Mouse (Mus musculus): ENCODE data around the gene Wnt10b. TPM values are rescaled to one million over a fixed set of nuclear protein-coding genes. Genes with fewer than 3 reads are reported as not detected.

Wnt10b gene
- polyA plus RNA-seq, 1 experiment from 2014 or later: not detected

DNA sequence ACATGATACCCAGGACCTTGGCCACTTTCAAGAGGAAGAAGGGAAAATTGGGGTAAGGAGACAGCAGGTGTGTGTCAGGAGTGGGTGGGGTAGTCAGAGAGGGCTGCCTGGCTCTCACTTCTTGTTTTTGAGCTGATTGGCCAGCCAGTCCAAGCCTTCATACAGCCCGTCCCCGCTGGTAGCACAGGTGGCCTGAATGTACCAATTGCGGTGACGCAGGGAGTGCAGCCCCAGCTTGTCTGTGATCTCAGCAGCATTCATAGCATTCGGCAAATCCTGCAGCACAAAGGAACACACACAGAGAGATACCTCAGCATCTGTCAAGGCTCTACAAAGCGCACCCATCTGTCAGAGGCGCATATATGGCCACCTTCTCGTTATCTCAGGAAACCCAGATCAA, 37.7 kb downstream of the Wnt10b start:
- Histone ChIP-seq H3K27me3 (ENCODE audit: insufficient read depth, low read length) (no peaks in the 10 kb centered on the region), H3K4me3 (ENCODE audit: low read depth, low read length) (no peak overlapping the region), H3K4me1 (ENCODE audit: insufficient read depth) (no peaks in the 10 kb centered on the region), H3K9me3 (ENCODE audit: low read depth, low read length) (no peaks in the 10 kb centered on the region), H3K9ac (no peak overlapping the region), H3K36me3 (ENCODE audit: insufficient read depth) (peaks cover 64% of the 10 kb centered on the region), H3K4me2 (no peak overlapping the region), H3K27ac (ENCODE audit: low read depth) (no peak overlapping the region)
- no peak for TF ChIP-seq CTCF (IDR thresholded peaks at IDR 0.05; ENCODE audit: low read depth)
- DNase-seq: no peak
- WGBS: 86% methylated on average over 8 of the region's 8 CpGs
- ATAC-seq (ENCODE audit: insufficient read depth): no peak

DNA sequence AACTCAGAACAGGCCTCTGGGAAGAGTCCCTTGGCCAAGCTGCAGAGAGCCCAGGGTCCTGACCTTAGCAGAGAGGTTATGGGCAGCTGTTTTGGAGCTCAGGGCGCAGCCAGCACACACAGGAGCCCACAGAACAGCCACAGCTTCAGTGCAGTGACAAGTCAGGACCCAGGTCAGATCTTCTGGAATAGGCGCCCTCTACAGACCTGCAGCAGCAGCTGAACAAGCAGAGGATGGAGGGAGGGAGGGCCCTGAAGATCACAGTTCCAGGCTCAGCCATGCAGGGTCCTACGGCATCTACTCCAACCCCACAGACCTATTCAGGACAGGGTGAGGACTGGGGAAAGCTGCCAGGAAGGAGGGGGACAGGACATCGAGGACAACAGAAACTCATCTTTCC, 39.2 kb downstream of the Wnt10b start:
- no peak for ATAC-seq (ENCODE audit: insufficient read depth)
- DNase-seq: peak; percentile 30
- peaks cover 67% of the 10 kb centered on the region for H3K36me3 ChIP-seq (ENCODE audit: insufficient read depth)

DNA sequence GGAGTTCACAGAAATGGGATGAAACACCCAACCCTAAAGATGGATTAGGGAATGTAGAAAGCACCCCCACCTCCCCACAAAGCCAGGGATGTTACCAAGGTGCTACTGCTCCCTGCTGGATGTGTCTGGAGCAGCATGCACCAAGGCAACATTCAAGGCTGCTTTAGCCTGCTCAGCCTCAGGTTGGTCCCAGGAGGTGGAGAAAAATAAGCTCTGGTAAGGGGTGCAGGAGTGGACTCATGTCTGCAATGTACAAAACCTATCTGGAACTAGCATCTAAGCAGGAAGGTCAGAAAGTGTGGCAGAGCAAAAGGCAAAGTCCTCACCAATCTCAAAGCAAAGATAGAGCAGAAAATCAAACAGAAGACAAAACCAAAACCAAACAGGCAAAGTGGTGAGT, 40.1 kb downstream of the Wnt10b start:
- H3K4me3 ChIP-seq (ENCODE audit: low read depth, low read length): no peak overlapping the region
- H3K27ac ChIP-seq (ENCODE audit: low read depth): no peak overlapping the region
- no peaks in the 10 kb centered on the region for H3K27me3 ChIP-seq (ENCODE audit: insufficient read depth, low read length)
- TF ChIP-seq CTCF (IDR thresholded peaks at IDR 0.05; ENCODE audit: low read depth): peak; percentile 68
- peak; percentile 51 for DNase-seq
- H3K4me1 ChIP-seq (ENCODE audit: insufficient read depth): no peaks in the 10 kb centered on the region
- H3K36me3 ChIP-seq (ENCODE audit: insufficient read depth): peaks cover 67% of the 10 kb centered on the region
- H3K9me3 ChIP-seq (ENCODE audit: low read depth, low read length): no peaks in the 10 kb centered on the region
- no peak overlapping the region for H3K9ac ChIP-seq
- peak; percentile 53 for ATAC-seq (ENCODE audit: insufficient read depth)
- no peak overlapping the region for H3K4me2 ChIP-seq

More for the DNA sequence above, 39.2 kb downstream of the Wnt10b start:
- Histone ChIP-seq H3K4me1 (ENCODE audit: insufficient read depth) (no peaks in the 10 kb centered on the region), H3K9me3 (ENCODE audit: low read depth, low read length) (no peaks in the 10 kb centered on the region), H3K27me3 (ENCODE audit: insufficient read depth, low read length) (no peaks in the 10 kb centered on the region), H3K9ac (no peak overlapping the region), H3K4me2 (no peak overlapping the region), H3K27ac (ENCODE audit: low read depth) (peak overlapping the region; percentile 42; the same call in 1 of the 2 replicates), H3K4me3 (ENCODE audit: low read depth, low read length) (no peak overlapping the region)
- no peak for TF ChIP-seq CTCF (IDR thresholded peaks at IDR 0.05; ENCODE audit: low read depth)
- 55% methylated on average over 4 of the region's 4 CpGs for WGBS

DNA sequence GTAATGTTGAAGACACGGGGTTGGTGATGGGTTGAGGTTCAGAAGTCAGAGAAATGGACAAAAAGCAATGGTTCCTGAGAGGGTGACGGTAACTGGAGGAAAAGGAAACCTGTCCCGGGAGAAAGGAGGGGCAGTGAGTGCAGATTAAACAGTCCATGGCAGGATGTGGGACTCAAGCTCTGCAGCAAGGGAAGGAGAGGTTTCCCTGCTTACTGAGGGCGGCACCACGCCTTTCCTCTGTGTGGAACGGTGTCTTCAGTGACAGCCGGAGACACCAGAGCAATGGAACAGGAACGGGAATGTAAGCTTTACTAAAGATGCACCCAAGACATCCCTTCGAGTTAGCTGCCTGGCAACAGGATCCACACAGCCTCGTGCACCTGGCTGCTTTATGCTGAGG, 41.4 kb downstream of the Wnt10b start:
- Histone ChIP-seq H3K9me3 (ENCODE audit: low read depth, low read length) (no peaks in the 10 kb centered on the region), H3K36me3 (ENCODE audit: insufficient read depth) (peaks cover 56% of the 10 kb centered on the region)
- 72% methylated on average over 10 of the region's 10 CpGs for WGBS

DNA sequence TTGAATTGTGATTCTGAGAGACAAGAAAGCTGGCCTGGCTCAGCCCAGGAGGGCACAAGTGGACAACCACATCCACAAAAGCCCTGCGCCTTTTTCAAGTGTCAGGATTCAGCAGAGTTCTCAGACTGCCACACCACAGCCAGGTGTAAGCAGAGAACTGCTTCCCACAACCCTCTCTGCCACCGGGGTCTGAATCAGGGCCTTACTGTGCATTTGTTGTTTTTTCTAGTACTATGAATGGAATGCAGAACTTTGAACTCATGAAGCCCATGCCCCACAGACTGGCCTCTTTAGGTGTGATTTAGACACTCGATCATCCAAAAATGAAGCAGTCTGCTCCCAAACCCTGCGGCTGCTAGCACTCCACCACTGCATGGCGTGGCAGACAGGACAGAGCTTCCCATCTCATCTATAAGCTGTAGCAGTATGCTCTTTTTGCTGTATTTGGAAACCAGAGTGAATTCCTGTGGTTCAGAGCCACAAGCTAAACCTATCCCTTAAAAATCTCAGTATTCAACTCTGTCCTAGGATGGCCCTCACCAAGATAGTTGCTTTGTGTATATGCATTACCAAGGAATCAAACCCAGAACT, 43.9 kb downstream of the Wnt10b start:
- H3K4me2 ChIP-seq: no peak overlapping the region
- no peak for TF ChIP-seq CTCF (IDR thresholded peaks at IDR 0.05; ENCODE audit: low read depth)
- no peaks in the 10 kb centered on the region for H3K27me3 ChIP-seq (ENCODE audit: insufficient read depth, low read length)
- H3K9me3 ChIP-seq (ENCODE audit: low read depth, low read length): no peaks in the 10 kb centered on the region
- H3K4me1 ChIP-seq (ENCODE audit: insufficient read depth): no peaks in the 10 kb centered on the region
- no peak overlapping the region for H3K27ac ChIP-seq (ENCODE audit: low read depth)
- 60% methylated on average over 5 of the region's 5 CpGs for WGBS
- ATAC-seq (ENCODE audit: insufficient read depth): no peak
- H3K4me3 ChIP-seq (ENCODE audit: low read depth, low read length): no peak overlapping the region
- no peak overlapping the region for H3K9ac ChIP-seq
- H3K36me3 ChIP-seq (ENCODE audit: insufficient read depth): peaks cover 32% of the 10 kb centered on the region
- DNase-seq: no peak

More for the DNA sequence above, 41.4 kb downstream of the Wnt10b start:
- H3K4me3 ChIP-seq (ENCODE audit: low read depth, low read length): no peak overlapping the region
- H3K27ac ChIP-seq (ENCODE audit: low read depth): no peak overlapping the region
- no peak overlapping the region for H3K9ac ChIP-seq
- H3K4me1 ChIP-seq (ENCODE audit: insufficient read depth): no peaks in the 10 kb centered on the region
- no peak for TF ChIP-seq CTCF (IDR thresholded peaks at IDR 0.05; ENCODE audit: low read depth)
- ATAC-seq (ENCODE audit: insufficient read depth): no peak
- no peaks in the 10 kb centered on the region for H3K27me3 ChIP-seq (ENCODE audit: insufficient read depth, low read length)
- H3K4me2 ChIP-seq: no peak overlapping the region
- DNase-seq: no peak

DNA sequence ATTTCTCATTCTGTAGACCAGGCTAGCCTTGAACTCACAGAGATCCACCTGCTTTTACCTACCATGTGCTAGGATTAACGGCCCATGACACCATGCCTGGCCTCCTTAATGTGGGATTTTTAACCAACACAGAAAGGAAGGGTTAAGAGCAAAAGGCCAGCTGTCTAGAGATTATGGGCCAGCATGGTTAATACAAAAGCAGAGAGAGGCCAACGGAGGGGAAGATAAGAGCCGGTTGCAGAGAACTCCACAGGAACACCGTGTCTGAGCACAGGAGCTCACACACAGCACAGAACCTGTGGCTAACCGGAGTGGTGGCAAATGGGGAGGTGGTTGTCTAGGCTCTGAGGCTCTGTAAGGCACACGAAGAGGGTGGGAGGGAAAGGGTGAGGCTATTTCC, 44.6 kb downstream of the Wnt10b start:
- no peak for ATAC-seq (ENCODE audit: insufficient read depth)
- Histone ChIP-seq H3K4me1 (ENCODE audit: insufficient read depth) (peaks cover 1% of the 10 kb centered on the region; the same call in 1 of the 2 replicates), H3K9ac (no peak overlapping the region), H3K27me3 (ENCODE audit: insufficient read depth, low read length) (no peaks in the 10 kb centered on the region), H3K4me2 (no peak overlapping the region), H3K36me3 (ENCODE audit: insufficient read depth) (peaks cover 25% of the 10 kb centered on the region), H3K4me3 (ENCODE audit: low read depth, low read length) (no peak overlapping the region), H3K27ac (ENCODE audit: low read depth) (no peak overlapping the region), H3K9me3 (ENCODE audit: low read depth, low read length) (no peaks in the 10 kb centered on the region)
- 47% methylated on average over 6 of the region's 6 CpGs for WGBS
- no peak for DNase-seq
- TF ChIP-seq CTCF (IDR thresholded peaks at IDR 0.05; ENCODE audit: low read depth): no peak

DNA sequence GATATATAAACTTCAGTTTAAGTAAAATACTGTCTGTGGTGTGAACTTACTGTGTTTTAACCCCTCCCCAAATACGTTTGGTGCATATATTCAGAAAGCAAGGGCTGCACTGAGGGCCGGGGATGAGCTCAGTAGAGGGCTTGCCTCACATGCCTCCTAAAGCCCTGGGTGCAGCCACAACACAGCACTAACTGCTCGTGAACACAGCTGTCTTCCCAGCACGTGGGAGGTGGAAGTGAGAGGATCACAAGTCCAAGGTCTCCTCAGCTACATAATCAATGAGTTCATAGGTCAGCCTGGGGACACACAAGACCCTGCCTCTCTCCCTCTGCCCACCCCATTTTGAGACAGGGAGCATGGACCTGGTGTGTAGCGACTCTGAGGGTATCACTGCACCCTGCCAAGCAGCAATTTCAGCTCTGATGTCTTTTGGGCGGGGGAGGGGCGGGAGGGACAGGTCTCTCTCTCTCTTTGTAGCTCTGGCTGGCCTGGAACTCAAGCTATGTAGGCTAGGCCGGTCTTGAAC, 45.9 kb downstream of the Wnt10b start:
- TF ChIP-seq CTCF (IDR thresholded peaks at IDR 0.05; ENCODE audit: low read depth): no peak
- no peak for DNase-seq
- Histone ChIP-seq H3K4me2 (no peak overlapping the region), H3K4me1 (ENCODE audit: insufficient read depth) (peaks cover 7% of the 10 kb centered on the region; the same call in 1 of the 2 replicates), H3K27me3 (ENCODE audit: insufficient read depth, low read length) (no peaks in the 10 kb centered on the region), H3K36me3 (ENCODE audit: insufficient read depth) (peaks cover 20% of the 10 kb centered on the region), H3K9ac (no peak overlapping the region), H3K9me3 (ENCODE audit: low read depth, low read length) (no peaks in the 10 kb centered on the region), H3K27ac (ENCODE audit: low read depth) (no peak overlapping the region), H3K4me3 (ENCODE audit: low read depth, low read length) (no peak overlapping the region)
- no peak for ATAC-seq (ENCODE audit: insufficient read depth)
- WGBS: 57% methylated on average over 8 of the region's 8 CpGs
